Mouse (Mus musculus) induced T-regulatory cell, adult 2 months (primary cell): Measurements from ENCODE around the gene Krt73.

Source experiments
- DNase-seq: peaks from one replicate; pipeline ENCODE4 v3.0.0-alpha.2; 2012; ENCODE audit warnings: low read depth

The Krt73 gene

GRCm38 (mm10) chr15:101802296-101802835, at the start of gene Krt73:
Krt73 (minus strand) TSS chr15:101802346.
- DNase-seq: no peak

- no peak for DNase-seq
These were observed 48.5 kb upstream of the Krt73 start, which contains the start of gene Krt1 for GRCm38 (mm10) chr15:101850694-101851093. Krt1 (minus strand) TSS chr15:101850794.

GRCm38 (mm10) chr15:101845971-101846403, 43.8 kb upstream of the Krt73 start:
- DNase-seq: peak; percentile 46

- no peak for DNase-seq
These were observed 41.0 kb upstream of the Krt73 start for GRCm38 (mm10) chr15:101843192-101843591.

GRCm38 (mm10) chr15:101834784-101835328, 32.7 kb upstream of the Krt73 start:
- DNase-seq: no peak

GRCm38 (mm10) chr15:101833131-101833530, 31.0 kb upstream of the Krt73 start:
- no peak for DNase-seq

- no peak for DNase-seq
These were observed 27.3 kb upstream of the Krt73 start for GRCm38 (mm10) chr15:101829441-101829840.

GRCm38 (mm10) chr15:101821786-101822185, 19.6 kb upstream of the Krt73 start:
- no peak for DNase-seq

GRCm38 (mm10) chr15:101817875-101818274, 15.7 kb upstream of the Krt73 start, which contains the start of gene Krt2:
Krt2 (minus strand) TSS chr15:101818169.
- no peak for DNase-seq

GRCm38 (mm10) chr15:101803052-101803822, 1.1 kb upstream of the Krt73 start:
- no peak for DNase-seq

- DNase-seq: no peak
These were observed 11.3 kb downstream of the Krt73 start for GRCm38 (mm10) chr15:101790867-101791266.

- DNase-seq: no peak
These were observed 15.8 kb downstream of the Krt73 start, which contains the start of gene Krt72 for GRCm38 (mm10) chr15:101786360-101786759. Krt72 (minus strand) TSS chr15:101786460.

GRCm38 (mm10) chr15:101773420-101773819, 28.7 kb downstream of the Krt73 start:
- no peak for DNase-seq

GRCm38 (mm10) chr15:101772711-101773081, 29.4 kb downstream of the Krt73 start:
- DNase-seq: peak; percentile 78

- DNase-seq: peak; percentile 29
These were observed 30.0 kb downstream of the Krt73 start for GRCm38 (mm10) chr15:101772080-101772710.

GRCm38 (mm10) chr15:101770226-101770625, 31.9 kb downstream of the Krt73 start:
- DNase-seq: no peak
